Mouse (Mus musculus) left cerebral cortex, adult 11 months (tissue): ENCODE measurements around the gene Ryr1.

Source experiments
- DNase-seq: peaks from one replicate; pipeline ENCODE4 v3.0.0; 2022; ENCODE audit warnings: low spot score

The Ryr1 gene

GRCm38 (mm10) chr7:29032685-29033084 is 92.3 kb downstream of the Ryr1 start:
- DNase-seq, result no peak

DNA sequence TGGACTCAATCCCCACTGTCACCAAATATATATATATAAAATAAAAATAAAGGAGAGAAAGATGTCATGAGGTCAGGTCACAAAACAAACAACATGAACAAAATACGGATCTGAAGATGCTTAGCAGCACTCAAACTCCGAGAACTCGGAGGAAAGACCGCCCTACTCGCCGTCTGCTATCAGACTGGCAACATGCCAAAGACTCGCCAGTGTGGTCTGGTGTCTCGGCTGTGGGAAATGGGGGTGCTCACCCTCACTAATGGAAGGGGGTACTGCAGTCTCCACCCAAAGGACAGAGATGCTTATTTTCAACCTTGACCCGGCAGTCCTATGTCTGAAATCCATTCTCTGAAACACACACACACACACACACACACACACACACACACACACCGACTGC is 93.3 kb downstream of the Ryr1 start:
- no peak for DNase-seq

GRCm38 (mm10) chr7:29029690-29030656 is 95.0 kb downstream of the Ryr1 start:
- DNase-seq, result no peak

DNA sequence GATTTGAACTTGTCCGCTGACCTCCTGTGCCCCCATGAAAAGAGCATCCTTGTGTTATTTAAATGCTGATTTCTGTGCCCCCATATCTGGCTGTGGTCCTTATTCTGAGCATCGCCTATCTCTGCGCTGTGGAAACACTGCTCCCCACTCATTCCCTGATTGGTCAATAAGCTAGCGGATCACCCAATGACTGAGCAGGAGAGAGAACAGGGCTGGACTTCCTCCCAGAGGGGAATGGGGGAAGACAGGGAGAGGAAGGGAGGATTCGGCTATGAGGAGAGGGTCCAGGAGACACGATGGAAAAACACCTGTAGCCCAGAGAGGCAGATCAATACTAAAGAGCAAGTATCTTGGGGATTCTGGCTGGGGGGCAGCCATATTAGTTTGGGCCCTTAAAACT is 96.2 kb downstream of the Ryr1 start:
- DNase-seq, result no peak

DNA sequence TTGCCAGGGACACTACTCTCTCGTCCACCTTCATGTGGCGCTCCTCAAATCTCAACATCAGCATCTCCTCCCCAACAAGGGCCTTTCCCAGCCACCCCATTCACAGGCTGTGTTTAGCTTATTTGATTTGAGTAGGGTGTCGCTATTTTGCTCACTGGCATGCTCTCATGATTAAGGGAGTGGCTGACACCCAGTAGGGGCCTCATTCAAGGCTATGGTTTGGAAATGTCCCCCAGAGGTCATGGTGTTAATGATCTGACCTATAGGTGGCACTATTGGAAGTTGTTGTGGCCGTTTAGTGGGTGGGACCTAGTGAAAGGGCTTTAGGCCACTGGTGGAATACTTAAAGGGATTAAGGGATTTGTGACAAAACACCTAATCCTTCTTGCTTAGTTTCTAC is 98.2 kb downstream of the Ryr1 start:
- DNase-seq, result no peak

DNA sequence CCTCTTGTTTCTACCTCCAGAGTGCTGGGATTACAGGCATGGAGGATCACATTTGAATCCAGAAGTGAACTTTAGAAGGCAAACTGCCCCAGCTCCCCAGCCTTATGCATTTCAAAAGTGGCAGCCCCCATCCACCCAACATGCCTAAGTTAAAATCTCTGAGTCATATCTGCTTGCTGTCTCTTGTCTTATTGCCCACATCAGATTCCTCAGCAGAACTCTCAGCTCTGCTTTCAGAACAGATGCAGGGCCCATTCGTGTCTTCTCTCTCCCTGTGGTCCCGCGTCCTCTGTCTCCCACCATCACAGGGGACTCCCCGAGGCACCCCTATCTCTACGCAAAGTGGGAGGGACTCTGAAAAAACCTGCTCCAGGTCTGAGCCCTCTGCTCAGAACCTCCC is 98.8 kb downstream of the Ryr1 start:
- DNase-seq, result no peak

GRCm38 (mm10) chr7:29025566-29025965 is 99.4 kb downstream of the Ryr1 start:
- DNase-seq, result no peak

DNA sequence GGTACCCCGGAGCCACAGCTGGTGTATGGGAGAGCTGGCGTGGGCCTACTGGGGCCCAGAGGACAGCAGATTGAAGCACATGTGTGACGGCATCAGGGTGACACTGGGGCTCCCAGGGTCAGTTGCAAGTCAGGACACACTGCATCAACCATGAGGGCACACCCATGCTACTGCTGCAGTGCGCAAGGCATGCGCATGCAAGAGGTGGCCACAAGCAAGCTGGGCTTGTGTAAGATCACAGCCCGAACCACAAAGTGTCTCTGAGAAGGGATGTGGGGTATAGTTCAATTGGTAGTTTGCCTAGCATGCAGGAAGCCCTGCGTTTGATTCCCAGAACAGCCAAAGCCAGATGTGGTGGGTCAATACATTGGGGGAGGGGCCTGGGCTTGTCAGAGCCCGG is 101.5 kb downstream of the Ryr1 start:
- DNase-seq, result no peak

DNA sequence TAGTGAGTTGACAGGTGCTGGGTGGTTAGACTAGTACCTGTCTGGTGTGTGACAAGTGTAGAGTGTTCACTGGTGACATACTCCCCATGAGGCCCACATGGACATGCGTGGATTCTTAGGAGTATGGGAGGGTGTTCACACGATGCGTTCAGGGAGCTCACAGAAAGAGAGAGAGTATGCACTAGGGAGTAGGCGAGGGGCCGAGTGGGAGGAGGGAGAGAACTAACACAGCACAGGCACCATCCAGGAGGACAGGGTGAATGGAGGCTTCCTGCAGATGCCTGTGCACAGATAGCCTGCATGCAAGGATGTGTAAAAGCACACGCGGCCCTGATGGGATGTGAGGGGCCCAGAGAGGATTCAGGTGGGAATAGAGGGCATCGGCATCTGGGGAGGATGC is 102.5 kb downstream of the Ryr1 start:
- no peak for DNase-seq

- no peak for DNase-seq
These were observed 105.3 kb downstream of the Ryr1 start for GRCm38 (mm10) chr7:29019447-29020220.

DNA sequence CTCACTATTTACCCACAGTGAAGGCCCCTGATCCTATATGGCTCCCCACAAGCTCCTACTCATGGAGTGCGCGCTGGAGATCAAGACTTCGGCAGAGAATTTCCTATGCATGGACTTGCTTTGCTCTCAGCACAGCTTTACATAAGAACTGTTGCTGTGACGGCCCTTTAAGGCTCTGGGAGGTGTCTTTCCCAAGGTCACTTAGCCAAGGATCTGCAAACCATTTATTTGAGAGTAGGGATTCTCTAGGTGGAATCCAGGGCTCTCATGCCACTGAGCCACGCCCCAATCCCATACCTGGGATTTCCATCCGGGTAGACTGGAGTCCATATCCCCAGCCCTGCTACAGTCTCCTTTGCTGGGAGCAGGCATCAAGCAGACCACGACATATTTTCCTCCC is 107.8 kb downstream of the Ryr1 start:
- DNase-seq, result no peak

DNA sequence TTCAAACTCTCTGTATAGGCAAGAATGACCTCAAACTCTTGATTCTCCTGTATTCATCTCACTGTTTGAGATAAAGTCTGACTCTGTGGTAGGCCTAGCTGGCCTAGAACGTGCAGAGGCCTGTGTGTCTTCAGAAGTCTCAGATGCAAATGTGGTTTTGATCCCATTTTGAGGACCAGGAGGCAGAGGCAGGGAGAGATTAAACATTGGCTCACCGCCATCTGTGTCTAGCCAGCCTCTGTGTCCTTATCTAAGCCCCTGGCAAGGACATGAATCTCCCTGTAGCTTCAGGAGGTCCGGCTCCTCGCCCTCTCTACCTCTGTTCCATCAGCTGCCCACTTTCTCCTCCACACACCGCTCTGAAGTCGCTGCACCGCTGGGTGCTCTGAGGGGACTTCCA is 108.5 kb downstream of the Ryr1 start:
- DNase-seq, result no peak

DNA sequence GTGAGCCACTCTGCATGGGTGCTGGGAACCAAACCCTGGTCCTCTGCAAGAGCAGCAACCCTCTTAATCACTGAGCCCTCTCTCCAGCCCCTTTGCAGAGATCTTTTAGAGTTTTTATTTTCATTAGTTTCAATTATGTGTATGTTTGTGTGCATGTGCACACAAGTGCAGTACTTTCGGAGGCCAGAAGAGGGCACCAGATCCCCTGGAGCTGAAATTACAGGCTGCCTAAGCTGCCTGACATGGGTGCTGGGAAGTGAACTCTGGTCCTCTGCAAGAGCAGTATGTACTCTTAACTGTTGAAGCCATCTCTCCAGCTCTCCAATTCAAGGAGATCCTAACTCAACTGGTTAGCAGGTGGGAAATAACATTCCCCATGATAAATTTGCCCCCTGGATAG is 110.0 kb downstream of the Ryr1 start:
- no peak for DNase-seq

GRCm38 (mm10) chr7:29008714-29009113 is 116.3 kb downstream of the Ryr1 start:
- no peak for DNase-seq

DNA sequence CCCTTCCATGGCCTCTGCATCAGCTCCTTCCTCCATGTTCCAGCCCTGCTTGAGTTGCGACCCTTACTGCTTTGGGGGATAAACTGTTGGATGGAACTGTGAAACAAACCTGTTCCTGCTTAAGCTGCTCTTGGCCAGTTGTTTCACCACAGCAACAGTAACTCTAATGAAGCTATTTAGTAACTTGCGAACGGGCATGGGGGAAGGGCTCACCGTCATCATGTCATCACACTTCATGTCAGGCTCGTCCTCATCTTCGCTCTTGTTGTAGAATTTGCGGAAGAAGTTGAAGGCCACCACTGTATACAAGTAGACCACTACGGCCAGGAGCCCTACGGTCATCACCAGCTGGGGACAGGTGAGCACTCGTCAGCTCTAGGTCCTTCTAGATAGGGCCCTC is 116.8 kb downstream of the Ryr1 start:
- no peak for DNase-seq

GRCm38 (mm10) chr7:29007224-29008101 is 117.5 kb downstream of the Ryr1 start:
- no peak for DNase-seq

GRCm38 (mm10) chr7:29000651-29001605 is 124.1 kb downstream of the Ryr1 start:
- DNase-seq, result no peak

- DNase-seq, result no peak
These were observed 131.6 kb downstream of the Ryr1 start for GRCm38 (mm10) chr7:28993402-28993801.

- no peak for DNase-seq
These were observed 132.0 kb downstream of the Ryr1 start for GRCm38 (mm10) chr7:28992997-28993396.

- DNase-seq, result no peak
These were observed 133.4 kb downstream of the Ryr1 start for GRCm38 (mm10) chr7:28991616-28992015.

GRCm38 (mm10) chr7:28990766-28991273 is 134.2 kb downstream of the Ryr1 start:
- no peak for DNase-seq
